Mouse (Mus musculus) G1E (cell line): ENCODE results near the gene Tbc1d5. TPM values are rescaled to one million over a fixed set of nuclear protein-coding genes. Genes with fewer than 3 reads are reported as not detected.

Experiments
- ATAC-seq: 2 replicates; pipeline ENCODE4 v1.8.0; 2016; ENCODE audit warnings: mild to moderate bottlenecking; ENCODE audit not compliant: insufficient number of reproducible peaks, poor library complexity, low FRiP score, severe bottlenecking; ENCODE audit errors: extremely low read depth
- DNase-seq: peaks from one replicate; pipeline ENCODE4 v3.0.0; 2012; ENCODE audit warnings: low spot score
- H3K27me3 ChIP-seq: 2 replicates; pipeline ENCODE4 v1.6.1; 2012; ENCODE audit warnings: mild to moderate bottlenecking, low read length, inconsistent platforms; ENCODE audit not compliant: insufficient read depth
- H3K36me3 ChIP-seq: replicated peaks from 2 replicates; pipeline ENCODE3; 2012; ENCODE audit warnings: mild to moderate bottlenecking, inconsistent platforms
- H3K4me1 ChIP-seq: 2 replicates; pipeline ENCODE4 v1.6.1; 2012; ENCODE audit warnings: low read depth, low read length, inconsistent platforms, mixed read lengths; ENCODE audit not compliant: insufficient read depth
- H3K4me3 ChIP-seq: 2 replicates; pipeline ENCODE4 v1.5.1; 2012; ENCODE audit warnings: low read depth, mild to moderate bottlenecking, inconsistent platforms, low read length, moderate library complexity, mixed read lengths
- H3K9me3 ChIP-seq: replicated peaks from 2 replicates; pipeline ENCODE4 v1.6.1; 2012; ENCODE audit warnings: inconsistent platforms
- CTCF ChIP-seq: IDR thresholded peaks from 2 replicates; pipeline ENCODE4 v1.5.1; 2012; ENCODE audit warnings: low read depth, low read length, inconsistent platforms, mixed read lengths
- GATA1 ChIP-seq: IDR thresholded peaks from 2 replicates; pipeline ENCODE4 v1.6.1; 2012; ENCODE audit warnings: borderline replicate concordance, low read length, inconsistent platforms, mixed read lengths
- GATA2 ChIP-seq: IDR thresholded peaks from 2 replicates; pipeline ENCODE4 v1.6.1; 2012; ENCODE audit warnings: low read depth, low read length, inconsistent platforms, borderline replicate concordance
- POLR2AphosphoS5 ChIP-seq: IDR thresholded peaks from 2 replicates; pipeline ENCODE4 v1.6.1; 2012; ENCODE audit warnings: low read depth, low read length, inconsistent platforms; ENCODE audit not compliant: insufficient replicate concordance
- TAL1 ChIP-seq: conservative IDR thresholded peaks from 2 replicates; pipeline ENCODE4 v1.6.1; 2012; ENCODE audit warnings: low read depth, low read length, inconsistent platforms, mixed read lengths
- polyA plus RNA-seq: library from polyadenylated mRNA; stranded (reverse); fragments of >175 nt; gene quantifications from 2 replicates; pipeline ENCODE4 v1.2.3, GENCODE M21; 2012
- total RNA-seq, 2 experiments: library from RNA; stranded (forward) in 1 of 2; stranded (reverse) in 1 of 2; fragments of 200-1000 nt in 1 of 2; fragments of >200 nt in 1 of 2; fragmentation: Nextera tagmentation in 1 of 2; gene quantifications; 2 replicates each; pipeline ENCODE4 v1.2.3; 2014 to 2017

Tbc1d5 gene
- total and polyA plus RNA-seq, 3 experiments: 11.8 to 64.6 (median 21.5) TPM

- DNase-seq (no peak), ATAC-seq (peak; percentile 23; the same call in 1 of the 2 replicates)
- Histone ChIP-seq H3K4me3 (no peak overlapping the region), H3K27me3 (no peaks in the 10 kb centered on the region), H3K4me1 (peaks cover 10% of the 10 kb centered on the region), H3K9me3 (no peaks in the 10 kb centered on the region), H3K36me3 (peaks cover 8% of the 10 kb centered on the region)
- TF ChIP-seq GATA1 (no peak), CTCF (no peak), TAL1 (no peak), GATA2 (no peak), POLR2AphosphoS5 (no peak)
Observed at GRCm38 (mm10) chr17:50990770-50991405, 188.3 kb downstream of the Tbc1d5 start.

- Histone ChIP-seq H3K27me3 (no peaks in the 10 kb centered on the region), H3K4me1 (peaks cover 3% of the 10 kb centered on the region; the same call in 1 of the 2 replicates), H3K36me3 (peaks cover 4% of the 10 kb centered on the region), H3K9me3 (no peaks in the 10 kb centered on the region), H3K4me3 (no peak overlapping the region)
- ATAC-seq (no peak), DNase-seq (no peak)
- TF ChIP-seq GATA2: no peak
- no peak for TF ChIP-seq GATA1
Observed at GRCm38 (mm10) chr17:50987935-50988334, 191.2 kb downstream of the Tbc1d5 start.

GRCm38 (mm10) chr17:50981933-50982332 is 197.2 kb downstream of the Tbc1d5 start:
- no peaks in the 10 kb centered on the region for H3K4me1 ChIP-seq
- no peaks in the 10 kb centered on the region for H3K9me3 ChIP-seq
- DNase-seq: no peak
- no peak for TF ChIP-seq TAL1
- TF ChIP-seq GATA2: no peak
- no peak for TF ChIP-seq POLR2AphosphoS5
- TF ChIP-seq GATA1: no peak
- no peak for TF ChIP-seq CTCF
- H3K36me3 ChIP-seq: peaks cover 3% of the 10 kb centered on the region
- H3K27me3 ChIP-seq: no peaks in the 10 kb centered on the region
- no peak overlapping the region for H3K4me3 ChIP-seq
- ATAC-seq: no peak

GRCm38 (mm10) chr17:50972142-50972541 is 207.0 kb downstream of the Tbc1d5 start:
- no peak for TF ChIP-seq CTCF
- no peak for TF ChIP-seq GATA2
- no peak for TF ChIP-seq TAL1
- no peak for TF ChIP-seq GATA1
- no peak for TF ChIP-seq POLR2AphosphoS5
- ATAC-seq (no peak), DNase-seq (no peak)
- no peaks in the 10 kb centered on the region for H3K9me3 ChIP-seq
- H3K4me1 ChIP-seq: no peaks in the 10 kb centered on the region
- no peaks in the 10 kb centered on the region for H3K27me3 ChIP-seq
- H3K4me3 ChIP-seq: no peak overlapping the region
- no peaks in the 10 kb centered on the region for H3K36me3 ChIP-seq

GRCm38 (mm10) chr17:50966147-50966546 is 213.0 kb downstream of the Tbc1d5 start:
- TF ChIP-seq GATA2: no peak
- TF ChIP-seq GATA1: no peak
- Histone ChIP-seq H3K36me3 (peaks cover 13% of the 10 kb centered on the region), H3K4me1 (no peaks in the 10 kb centered on the region), H3K27me3 (no peaks in the 10 kb centered on the region), H3K4me3 (no peak overlapping the region), H3K9me3 (no peaks in the 10 kb centered on the region)
- DNase-seq (no peak), ATAC-seq (no peak)

GRCm38 (mm10) chr17:50954313-50954712 is 224.8 kb downstream of the Tbc1d5 start:
- TF ChIP-seq CTCF: no peak
- TF ChIP-seq POLR2AphosphoS5: no peak
- TF ChIP-seq GATA2: no peak
- no peak for TF ChIP-seq TAL1
- TF ChIP-seq GATA1: no peak
- no peaks in the 10 kb centered on the region for H3K4me1 ChIP-seq
- H3K36me3 ChIP-seq: peaks cover 16% of the 10 kb centered on the region
- no peaks in the 10 kb centered on the region for H3K9me3 ChIP-seq
- DNase-seq (no peak), ATAC-seq (no peak)
- H3K27me3 ChIP-seq: no peaks in the 10 kb centered on the region
- H3K4me3 ChIP-seq: no peak overlapping the region
